Mouse (Mus musculus) limb, embryonic 11.5 days (tissue): ENCODE results near the gene Fam45a. TPM values are rescaled to one million over a fixed set of nuclear protein-coding genes. Genes with fewer than 3 reads are reported as not detected.
A peak's percentile ranks its signal among the peaks of the same experiment; 100 is the strongest.

ENCODE experiments used
- ATAC-seq: fragments of 200-750 bp; cut with Nextera tagmentation; 2 replicates; pipeline ENCODE4 v1.8.0; 2017; ENCODE audit warnings: low read depth; ENCODE audit not compliant: insufficient number of reproducible peaks, low FRiP score, low TSS enrichment
- DNase-seq: peaks from one replicate; pipeline ENCODE4 v3.0.0-alpha.2; 2015; ENCODE audit warnings: low spot score
- H3K27ac ChIP-seq: fragments of 300-500 bp; sonication (generic); replicated peaks from 2 replicates; pipeline ENCODE4 v1.5.1; 2014; ENCODE audit warnings: low read depth, mild to moderate bottlenecking, low read length
- H3K27me3 ChIP-seq: fragments of 300-500 bp; sonication (generic); 2 replicates; pipeline ENCODE4 v1.6.1; 2014; ENCODE audit warnings: mild to moderate bottlenecking, low read length, mixed read lengths; ENCODE audit not compliant: control insufficient read depth, insufficient read depth
- H3K36me3 ChIP-seq: fragments of 300-500 bp; sonication (generic); 2 replicates; pipeline ENCODE4 v1.6.1; 2014; ENCODE audit warnings: mild to moderate bottlenecking, low read length, moderate library complexity, mixed read lengths; ENCODE audit not compliant: control insufficient read depth, insufficient read depth
- H3K4me1 ChIP-seq: fragments of 300-500 bp; sonication (generic); 2 replicates; pipeline ENCODE4 v1.6.1; 2014; ENCODE audit warnings: low read length, mixed read lengths; ENCODE audit not compliant: control insufficient read depth, insufficient read depth
- H3K4me2 ChIP-seq: fragments of 300-500 bp; sonication (generic); 2 replicates; pipeline ENCODE4 v1.6.1; 2014; ENCODE audit warnings: low read depth, mild to moderate bottlenecking, moderate library complexity; ENCODE audit not compliant: severe bottlenecking
- H3K4me3 ChIP-seq: fragments of 300-500 bp; sonication (generic); 2 replicates; pipeline ENCODE4 v1.5.1; 2014; ENCODE audit warnings: low read depth, low read length
- H3K9ac ChIP-seq: fragments of 300-500 bp; sonication (generic); 2 replicates; pipeline ENCODE4 v1.6.1; 2014; ENCODE audit warnings: mild to moderate bottlenecking, low read length
- H3K9me3 ChIP-seq: fragments of 300-500 bp; sonication (generic); 2 replicates; pipeline ENCODE4 v1.6.1; 2016; ENCODE audit warnings: low read length; ENCODE audit not compliant: control insufficient read depth
- WGBS: fragments of 180-500 bp; shearing (Covaris S2); extraction: QIAGEN DNeasy Blood & Tissue Kit; methylation state at CpG from one replicate; pipeline ENCODE4 v1.1.7; 2014; 5-methylcytosine and 5-hydroxymethylcytosine counted together
- polyA plus RNA-seq: library from polyadenylated mRNA; unstranded; fragments of >200 nt; fragmentation: Nextera tagmentation; extraction: Ambion mirVana; gene quantifications from 2 replicates; pipeline ENCODE4 v1.2.1, GENCODE M21; 2014

Gene Fam45a
- polyA plus RNA-seq, 1 experiment from 2014 or later, result 31.1 TPM

GRCm38 (mm10) chr19:60789919-60790506 lies 21.4 kb upstream of the Fam45a start:
- peak; percentile 61 for ATAC-seq
- under 1% methylated on average over 60 of the region's 60 CpGs for WGBS
- Histone ChIP-seq H3K4me2 (peak overlapping the region; percentile 47), H3K9me3 (no peaks in the 10 kb centered on the region), H3K27me3 (no peaks in the 10 kb centered on the region), H3K9ac (peak overlapping the region; percentile 100), H3K4me1 (peaks cover 3% of the 10 kb centered on the region; the same call in 1 of the 2 replicates), H3K4me3 (peak overlapping the region; percentile 99), H3K36me3 (no peaks in the 10 kb centered on the region), H3K27ac (peak overlapping the region; percentile 96)
- DNase-seq, result peak; percentile 75

GRCm38 (mm10) chr19:60790551-60791161 lies 20.7 kb upstream of the Fam45a start, which contains the start of gene Eif3a:
Gene Eif3a, minus strand, starts transcription at chr19:60790658.
- peak within 1 kb of the TSS; percentile 47 for H3K4me2 ChIP-seq
- H3K4me1 ChIP-seq, result peaks cover 3% of the 10 kb centered on the region; the same call in 1 of the 2 replicates
- no peaks in the 10 kb centered on the region for H3K27me3 ChIP-seq
- peak within 1 kb of the TSS; percentile 99 for H3K4me3 ChIP-seq
- peak within 1 kb of the TSS; percentile 100 for H3K9ac ChIP-seq
- peak within 1 kb of the TSS; percentile 96 for H3K27ac ChIP-seq
- WGBS, result under 1% methylated on average over 57 of the region's 57 CpGs
- no peaks in the 10 kb centered on the region for H3K36me3 ChIP-seq
- no peaks in the 10 kb centered on the region for H3K9me3 ChIP-seq
- ATAC-seq (peak; percentile 92), DNase-seq (peak; percentile 94)

- ATAC-seq (no peak), DNase-seq (no peak)
- H3K27ac ChIP-seq, result peak overlapping the region; percentile 96
- peaks cover 3% of the 10 kb centered on the region; the same call in 1 of the 2 replicates for H3K4me1 ChIP-seq
- H3K4me2 ChIP-seq, result peak overlapping the region; percentile 47
- no peaks in the 10 kb centered on the region for H3K9me3 ChIP-seq
- no peaks in the 10 kb centered on the region for H3K36me3 ChIP-seq
- no peaks in the 10 kb centered on the region for H3K27me3 ChIP-seq
- peak overlapping the region; percentile 99 for H3K4me3 ChIP-seq
- peak overlapping the region; percentile 100 for H3K9ac ChIP-seq
- whole genome bisulfite sequencing, result 19% methylated on average over 9 of the region's 9 CpGs
Measured at GRCm38 (mm10) chr19:60791164-60791563, 20.2 kb upstream of the Fam45a start.

- 87% methylated on average over 2 of the region's 2 CpGs for WGBS
- H3K27ac ChIP-seq, result no peak overlapping the region
Measured at GRCm38 (mm10) chr19:60793170-60793707, 18.1 kb upstream of the Fam45a start.

GRCm38 (mm10) chr19:60795244-60795643 lies 16.1 kb upstream of the Fam45a start:
- WGBS, result 73% methylated on average over 2 of the region's 2 CpGs

More at GRCm38 (mm10) chr19:60793170-60793707, 18.1 kb upstream of the Fam45a start:
- no peak overlapping the region for H3K4me2 ChIP-seq
- no peak overlapping the region for H3K4me3 ChIP-seq
- DNase-seq (no peak), ATAC-seq (no peak)
- no peaks in the 10 kb centered on the region for H3K4me1 ChIP-seq
- no peaks in the 10 kb centered on the region for H3K27me3 ChIP-seq
- H3K36me3 ChIP-seq, result no peaks in the 10 kb centered on the region
- H3K9me3 ChIP-seq, result no peaks in the 10 kb centered on the region
- no peak overlapping the region for H3K9ac ChIP-seq

GRCm38 (mm10) chr19:60797415-60797814 lies 14.0 kb upstream of the Fam45a start:
- DNase-seq (no peak), ATAC-seq (no peak)
- Histone ChIP-seq H3K4me1 (no peaks in the 10 kb centered on the region), H3K36me3 (no peaks in the 10 kb centered on the region), H3K9ac (no peak overlapping the region), H3K27ac (no peak overlapping the region), H3K9me3 (no peaks in the 10 kb centered on the region), H3K4me2 (no peak overlapping the region), H3K27me3 (no peaks in the 10 kb centered on the region), H3K4me3 (no peak overlapping the region)
- WGBS, result 86% methylated on average over 2 of the region's 2 CpGs

More at GRCm38 (mm10) chr19:60795244-60795643, 16.1 kb upstream of the Fam45a start:
- Histone ChIP-seq H3K4me2 (no peak overlapping the region), H3K27me3 (no peaks in the 10 kb centered on the region), H3K27ac (no peak overlapping the region), H3K36me3 (no peaks in the 10 kb centered on the region), H3K4me1 (no peaks in the 10 kb centered on the region), H3K9me3 (no peaks in the 10 kb centered on the region), H3K9ac (no peak overlapping the region), H3K4me3 (no peak overlapping the region)
- ATAC-seq, result no peak
- DNase-seq, result no peak

- ATAC-seq, result no peak
- Histone ChIP-seq H3K36me3 (no peaks in the 10 kb centered on the region), H3K4me1 (no peaks in the 10 kb centered on the region), H3K4me3 (no peak overlapping the region), H3K27me3 (0 out of 2 replicates have a peak, but pooled peaks cover 2% of the 10 kb centered on the region), H3K9ac (no peak overlapping the region), H3K4me2 (no peak overlapping the region), H3K27ac (no peak overlapping the region), H3K9me3 (no peaks in the 10 kb centered on the region)
- WGBS, result 79% methylated on average over 7 of the region's 7 CpGs
- DNase-seq, result no peak
Measured at GRCm38 (mm10) chr19:60799867-60800569, 11.4 kb upstream of the Fam45a start.

GRCm38 (mm10) chr19:60804903-60805302 lies 6.5 kb upstream of the Fam45a start:
- DNase-seq (no peak), ATAC-seq (no peak)
- Histone ChIP-seq H3K36me3 (no peaks in the 10 kb centered on the region), H3K27me3 (0 out of 2 replicates have a peak, but pooled peaks cover 2% of the 10 kb centered on the region), H3K4me1 (no peaks in the 10 kb centered on the region), H3K9me3 (no peaks in the 10 kb centered on the region), H3K4me2 (no peak overlapping the region), H3K27ac (no peak overlapping the region), H3K9ac (no peak overlapping the region), H3K4me3 (no peak overlapping the region)
- WGBS, result 66% methylated on average over 2 of the region's 2 CpGs
